In the genomic region with DNA sequence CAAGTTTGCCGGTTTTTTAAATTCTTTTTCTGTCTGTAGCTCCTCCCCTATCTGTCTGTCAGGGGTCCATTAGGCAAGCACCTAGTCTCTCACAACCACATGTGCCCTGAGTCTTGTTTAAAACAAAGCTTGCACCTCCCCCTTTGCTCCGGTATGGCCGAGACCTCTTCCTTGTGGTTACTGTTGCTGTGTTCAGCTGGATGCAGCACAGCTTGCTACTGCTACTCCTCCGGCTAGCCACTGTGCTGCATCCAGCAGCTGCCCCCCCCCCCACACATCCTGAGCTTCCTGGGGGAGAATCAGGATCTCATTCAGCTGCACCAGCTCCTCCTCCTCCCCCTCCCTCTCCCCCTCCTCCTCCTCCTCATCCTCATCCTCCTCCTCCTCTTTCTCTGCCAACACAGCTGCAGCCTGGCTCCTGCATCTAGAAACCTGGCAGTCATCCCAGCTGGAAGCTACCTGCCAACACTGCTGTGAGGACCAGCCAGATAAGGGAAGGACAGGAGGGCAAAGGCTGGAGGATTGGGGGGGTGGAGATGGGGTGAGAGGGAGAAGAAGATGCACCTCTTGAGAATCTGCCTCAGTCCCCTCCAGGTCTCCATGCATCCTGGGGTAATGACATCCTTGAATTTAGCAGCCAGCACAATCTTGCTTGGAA, we compare ENCODE assay signal across 8 mouse cellular contexts.
DNase-seq lines count a peak whose midpoint lies in the region; ATAC-seq and TF ChIP-seq lines count a peak whose summit lies in the region.

No protein-coding gene starts in this region.

- WGBS in forebrain, embryonic 11.5 days, result 7% methylated on average over 4 of the region's 4 CpGs
- 4% methylated on average over 4 of the region's 4 CpGs for WGBS in midbrain, embryonic 11.5 days
- WGBS in stomach, postnatal 0 days, result 5% methylated on average over 3 of the region's 4 CpGs

- DNase-seq in ES-CJ7 (ENCODE audit: low read depth, low spot score), result peak; percentile 42
- DNase-seq in adrenal gland, postnatal 36 days, result peak; percentile 38 to 56
- DNase-seq in forebrain, embryonic 11.5 days (ENCODE audit: low spot score), result peak; percentile 59
- peak; percentile 78 to 80 for DNase-seq in heart, postnatal 10 days
- peak; percentile 49 to 59 for DNase-seq in kidney, postnatal 25 days
- no peak for DNase-seq in midbrain, embryonic 11.5 days (ENCODE audit: low spot score, missing footprints)
- DNase-seq in stomach, postnatal 0 days (ENCODE audit: low spot score), result peak; percentile 16

- H3K4me2 ChIP-seq in forebrain, embryonic 11.5 days (ENCODE audit: low read depth, low read length, severe bottlenecking), result peak overlapping the region; percentile 22; the same call in 1 of the 2 replicates
- H3K4me2 ChIP-seq in midbrain, embryonic 11.5 days, result no peak overlapping the region
- H3K4me2 ChIP-seq in stomach, postnatal 0 days (replicated peaks; ENCODE audit: low read depth), result no peak overlapping the region; the same call in 1 of the 2 replicates

- peak; percentile 46 for ATAC-seq in forebrain, embryonic 11.5 days (replicated peaks; ENCODE audit: low FRiP score)
- peak; percentile 38; the same call in 1 of the 2 replicates for ATAC-seq in midbrain, embryonic 11.5 days (ENCODE audit: low FRiP score)
- ATAC-seq in stomach, postnatal 0 days (ENCODE audit: low FRiP score, low TSS enrichment), result peak; percentile 42; the same call in 1 of the 2 replicates
- ATAC-seq in megakaryocyte, adult 5-6 weeks (ENCODE audit: poor library complexity, severe bottlenecking), result no peak

- no peaks in the 10 kb centered on the region for H3K9me3 ChIP-seq in forebrain, embryonic 11.5 days (ENCODE audit: control insufficient read depth, low read length)
- H3K9me3 ChIP-seq in midbrain, embryonic 11.5 days (ENCODE audit: control insufficient read depth, low read length), result no peaks in the 10 kb centered on the region
- H3K9me3 ChIP-seq in stomach, postnatal 0 days (ENCODE audit: control insufficient read depth, low read length), result no peaks in the 10 kb centered on the region

- TF ChIP-seq EP300 in stomach, postnatal 0 days (optimal IDR thresholded peaks at IDR 0.05), result no peak

- H3K27ac ChIP-seq in forebrain, embryonic 11.5 days (ENCODE audit: low read depth, low read length), result no peak overlapping the region
- H3K27ac ChIP-seq in midbrain, embryonic 11.5 days (ENCODE audit: low read depth, low read length), result no peak overlapping the region
- no peak overlapping the region for H3K27ac ChIP-seq in stomach, postnatal 0 days (replicated peaks)

- H3K9ac ChIP-seq in forebrain, embryonic 11.5 days (ENCODE audit: low read length), result no peak overlapping the region
- no peak overlapping the region for H3K9ac ChIP-seq in midbrain, embryonic 11.5 days (ENCODE audit: low read length)
- no peak overlapping the region for H3K9ac ChIP-seq in stomach, postnatal 0 days (ENCODE audit: low read length)

- H3K4me3 ChIP-seq in forebrain, embryonic 11.5 days (ENCODE audit: low read depth, low read length), result no peak overlapping the region
- H3K4me3 ChIP-seq in midbrain, embryonic 11.5 days (ENCODE audit: low read depth, low read length), result no peak overlapping the region
- no peak overlapping the region for H3K4me3 ChIP-seq in stomach, postnatal 0 days (ENCODE audit: low read depth, low read length)

- no peak for TF ChIP-seq CTCF in stomach, postnatal 0 days (IDR thresholded peaks at IDR 0.05; ENCODE audit: low read depth)

- H3K4me1 ChIP-seq in forebrain, embryonic 11.5 days (replicated peaks; ENCODE audit: control insufficient read depth, insufficient read depth, low read length), result peaks cover 2% of the 10 kb centered on the region; the same call in 1 of the 2 replicates
- peaks cover 7% of the 10 kb centered on the region; the same call in 1 of the 2 replicates for H3K4me1 ChIP-seq in midbrain, embryonic 11.5 days (ENCODE audit: control insufficient read depth, insufficient read depth, low read length)
- H3K4me1 ChIP-seq in stomach, postnatal 0 days (replicated peaks; ENCODE audit: control insufficient read depth, insufficient read depth), result no peaks in the 10 kb centered on the region

- H3K27me3 ChIP-seq in forebrain, embryonic 11.5 days (ENCODE audit: control insufficient read depth, insufficient read depth, low read length), result no peaks in the 10 kb centered on the region
- no peaks in the 10 kb centered on the region for H3K27me3 ChIP-seq in midbrain, embryonic 11.5 days (ENCODE audit: control insufficient read depth, insufficient read depth, low read length)
- no peaks in the 10 kb centered on the region for H3K27me3 ChIP-seq in stomach, postnatal 0 days (ENCODE audit: control insufficient read depth, insufficient read depth, low read length)

- intact Hi-C loops in heart, postnatal 10 days (cut with DNase I), result no loop called here

- H3K36me3 ChIP-seq in forebrain, embryonic 11.5 days (ENCODE audit: control insufficient read depth, insufficient read depth, low read length), result no peaks in the 10 kb centered on the region
- H3K36me3 ChIP-seq in midbrain, embryonic 11.5 days (ENCODE audit: control insufficient read depth, insufficient read depth, low read length), result no peaks in the 10 kb centered on the region
- no peaks in the 10 kb centered on the region for H3K36me3 ChIP-seq in stomach, postnatal 0 days (ENCODE audit: control insufficient read depth, insufficient read depth, low read length)
